In the genomic region with DNA sequence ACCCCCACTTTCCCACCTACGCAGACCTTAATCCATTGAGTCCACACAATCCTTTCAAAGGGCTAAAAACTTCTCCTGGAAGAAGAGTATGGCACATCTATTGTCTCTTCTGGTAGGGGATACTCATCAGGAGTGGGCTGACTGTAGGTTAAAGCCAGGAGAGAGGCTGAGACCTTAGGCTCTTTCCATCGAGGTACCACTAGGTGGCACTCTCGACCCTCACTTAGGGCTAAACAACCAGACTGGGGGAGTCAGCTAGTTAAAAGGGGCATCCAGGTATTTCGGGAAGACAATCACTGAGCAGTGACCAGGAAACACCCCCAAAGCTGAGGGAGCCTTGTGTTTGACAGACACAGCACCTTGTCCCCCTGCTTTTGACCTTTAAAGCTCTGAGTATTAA, we compare ENCODE assay signal across 9 mouse cellular contexts. TPM values are rescaled to one million over a fixed set of nuclear protein-coding genes. Genes with fewer than 3 reads are reported as not detected.
A peak's percentile ranks its signal among the peaks of the same experiment; 100 is the strongest.
DNase-seq lines count a peak whose midpoint lies in the region; ATAC-seq lines count a peak whose summit lies in the region.
"Had no signal": no experiment of that assay in that cellular context is flagged by ENCODE, and none has a peak within 500 bp of the region (broad histone marks: within the 10 kb centered on the region; RNA-seq: fewer than 3 reads in every experiment).

No protein-coding gene starts in this region.

- no peaks in the 10 kb centered on the region for H3K36me3 ChIP-seq in forebrain, embryonic 14.5 days (ENCODE audit: control insufficient read depth, insufficient read depth, low read length)
- no peaks in the 10 kb centered on the region for H3K36me3 ChIP-seq in forebrain, embryonic 15.5 days
- H3K36me3 ChIP-seq in heart, embryonic 10.5 days = no peaks in the 10 kb centered on the region

- peak; percentile 42; the same call in 1 of the 2 replicates for ATAC-seq in forebrain, embryonic 14.5 days
- ATAC-seq in forebrain, embryonic 15.5 days (replicated peaks) = no peak

- no peak overlapping the region for H3K27ac ChIP-seq in forebrain, embryonic 14.5 days (ENCODE audit: low read depth, low read length)
- H3K27ac ChIP-seq in forebrain, embryonic 15.5 days (replicated peaks) = no peak overlapping the region
- H3K27ac ChIP-seq in heart, embryonic 10.5 days = no peak overlapping the region
- H3K27ac ChIP-seq: macrophage had no signal

- 13% methylated on average over 4 of the region's 4 CpGs for WGBS in forebrain, embryonic 14.5 days
- WGBS in forebrain, embryonic 15.5 days = 18% methylated on average over 4 of the region's 4 CpGs
- 17% methylated on average over 4 of the region's 4 CpGs for WGBS in heart, embryonic 10.5 days

- H3K9me3 ChIP-seq in forebrain, embryonic 14.5 days (replicated peaks; ENCODE audit: control insufficient read depth, low read length) = no peaks in the 10 kb centered on the region
- H3K9me3 ChIP-seq in forebrain, embryonic 15.5 days = no peaks in the 10 kb centered on the region
- no peaks in the 10 kb centered on the region for H3K9me3 ChIP-seq in heart, embryonic 10.5 days

- no peak overlapping the region for H3K9ac ChIP-seq in forebrain, embryonic 14.5 days (ENCODE audit: low read length)
- H3K9ac ChIP-seq in forebrain, embryonic 15.5 days (replicated peaks) = no peak overlapping the region

- H3K4me3 ChIP-seq in forebrain, embryonic 14.5 days (ENCODE audit: low read depth, low read length) = no peak overlapping the region
- no peak overlapping the region for H3K4me3 ChIP-seq in forebrain, embryonic 15.5 days
- no peak overlapping the region for H3K4me3 ChIP-seq in heart, embryonic 10.5 days

- no peaks in the 10 kb centered on the region for H3K4me1 ChIP-seq in forebrain, embryonic 14.5 days (ENCODE audit: control insufficient read depth, insufficient read depth, low read length)
- H3K4me1 ChIP-seq in forebrain, embryonic 15.5 days = no peaks in the 10 kb centered on the region
- no peaks in the 10 kb centered on the region for H3K4me1 ChIP-seq in heart, embryonic 10.5 days

- no peaks in the 10 kb centered on the region for H3K27me3 ChIP-seq in forebrain, embryonic 14.5 days (replicated peaks; ENCODE audit: control insufficient read depth, insufficient read depth, low read length)
- H3K27me3 ChIP-seq in forebrain, embryonic 15.5 days = no peaks in the 10 kb centered on the region
- H3K27me3 ChIP-seq in heart, embryonic 10.5 days (ENCODE audit: insufficient read depth, poor library complexity, severe bottlenecking) = no peaks in the 10 kb centered on the region

- peak; percentile 74 for DNase-seq in forebrain, embryonic 14.5 days (ENCODE audit: low spot score)
- DNase-seq in CD8-positive naive resting alpha-beta T cell, adult 2 months (ENCODE audit: low read depth in 2 of 2, low spot score in 2 of 2) = peak; percentile 35 to 54
- DNase-seq in c-Kit-positive CD71-positive TER-119-positive erythroid progenitor cells, embryonic 14.5 days (ENCODE audit: low spot score) = peak; percentile 40
- DNase-seq in heart, embryonic 10.5 days (ENCODE audit: low spot score) = peak; percentile 80
- peak; percentile 45 to 77 for DNase-seq in kidney, postnatal 36 days
- DNase-seq in mesoderm, embryonic 11.5 days (ENCODE audit: low read depth, low spot score) = peak; percentile 73
- peak; percentile 32 to 72 for DNase-seq in spleen, postnatal 4 days (ENCODE audit: low spot score in 2 of 2)

- H3K4me2 ChIP-seq in forebrain, embryonic 14.5 days (ENCODE audit: low read length) = no peak overlapping the region
- H3K4me2 ChIP-seq in forebrain, embryonic 15.5 days (replicated peaks) = no peak overlapping the region

RNA-seq across cellular contexts. Expression of a gene that starts 27.2 kb away (rescaled TPM):
- 40.6 and 48.1 TPM in 2 replicates for polyA plus RNA-seq in forebrain, embryonic 14.5 days (2014; fragmentation: Nextera tagmentation; extraction: Ambion mirVana)
- 42.1 and 42.4 TPM in 2 replicates for polyA plus RNA-seq in forebrain, embryonic 15.5 days (2015; fragmentation: Nextera tagmentation; extraction: Ambion mirVana)
- polyA plus RNA-seq in heart, embryonic 10.5 days (2016; fragmentation: Nextera tagmentation; extraction: Ambion mirVana) = 28.9 and 29.1 TPM in 2 replicates
